Mouse (Mus musculus): ENCODE results near the gene Sorl1. TPM values are rescaled to one million over a fixed set of nuclear protein-coding genes. Genes with fewer than 3 reads are reported as not detected.
"Not testable (repeated sequence)": the region's sequence is repeated elsewhere in the genome, so short reads cannot be mapped to it uniquely, and the experiment has no call there.

The Sorl1 gene
- total RNA-seq, 2 experiments from 2014 or later: 35.8 to 36.1 TPM

DNA sequence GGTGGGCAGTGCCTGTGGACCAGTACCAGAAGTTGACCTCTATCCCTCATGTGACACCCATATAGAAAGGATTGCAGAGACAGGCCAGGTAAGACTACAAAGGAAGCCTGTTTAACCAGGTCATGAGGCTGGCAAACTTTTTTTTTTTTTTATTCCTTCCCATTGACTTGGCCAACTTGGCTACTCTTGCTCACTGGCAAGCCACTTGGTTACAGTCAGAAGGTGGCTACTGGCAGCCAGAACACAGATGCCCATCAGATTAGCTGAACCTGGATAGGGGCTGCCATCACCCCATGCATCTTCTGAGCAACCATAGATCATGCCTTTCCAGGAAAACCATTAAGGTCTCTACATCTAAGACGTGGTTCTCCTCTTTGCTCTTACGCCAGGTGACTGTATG, 31.3 kb downstream of the Sorl1 start:
- DNase-seq: no peak

DNA sequence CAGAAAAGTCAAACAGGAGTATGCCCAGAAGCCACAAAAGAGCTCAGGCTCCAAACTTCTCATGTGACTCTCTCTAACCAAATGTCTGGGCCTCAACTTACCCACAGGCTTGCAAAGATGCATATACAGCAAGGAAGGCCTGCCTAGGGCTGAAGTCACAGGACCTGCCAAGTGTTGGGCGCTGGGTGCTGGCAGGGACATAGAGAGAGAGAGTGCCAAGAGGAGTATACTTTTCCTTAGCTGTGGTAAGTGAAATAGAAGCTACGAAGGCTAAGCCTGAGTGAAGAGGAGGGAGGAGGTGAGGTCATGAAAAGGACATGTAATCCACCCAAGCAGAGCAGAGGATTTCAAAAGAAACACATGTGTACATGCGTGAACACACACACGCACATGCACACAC, 32.5 kb downstream of the Sorl1 start:
- DNase-seq: peak; percentile 73

- DNase-seq: no peak
These were observed 36.2 kb downstream of the Sorl1 start for GRCm38 (mm10) chr9:42087921-42088320.

- DNase-seq: no peak
These were observed 38.1 kb downstream of the Sorl1 start for GRCm38 (mm10) chr9:42085970-42086369.

DNA sequence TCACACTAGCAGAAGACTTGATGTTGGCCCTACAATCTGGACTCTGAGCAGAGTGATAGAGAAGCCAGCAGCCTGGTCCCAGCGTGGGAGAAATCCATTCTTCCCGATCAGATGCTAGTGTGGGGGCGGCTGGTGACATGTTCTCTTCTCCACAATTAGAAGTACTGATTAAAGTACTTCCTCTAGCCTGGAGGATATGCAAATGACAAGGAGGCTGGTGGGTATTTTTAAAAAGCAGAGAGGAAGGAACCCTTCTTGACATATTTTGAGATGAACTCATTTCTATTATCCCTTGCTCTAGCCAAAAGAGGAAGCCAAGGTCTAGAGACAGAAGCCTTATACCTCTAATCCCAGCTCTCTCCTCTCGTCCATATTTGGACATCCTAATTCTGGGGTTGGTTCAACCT, 40.4 kb downstream of the Sorl1 start:
- no peak for DNase-seq

DNA sequence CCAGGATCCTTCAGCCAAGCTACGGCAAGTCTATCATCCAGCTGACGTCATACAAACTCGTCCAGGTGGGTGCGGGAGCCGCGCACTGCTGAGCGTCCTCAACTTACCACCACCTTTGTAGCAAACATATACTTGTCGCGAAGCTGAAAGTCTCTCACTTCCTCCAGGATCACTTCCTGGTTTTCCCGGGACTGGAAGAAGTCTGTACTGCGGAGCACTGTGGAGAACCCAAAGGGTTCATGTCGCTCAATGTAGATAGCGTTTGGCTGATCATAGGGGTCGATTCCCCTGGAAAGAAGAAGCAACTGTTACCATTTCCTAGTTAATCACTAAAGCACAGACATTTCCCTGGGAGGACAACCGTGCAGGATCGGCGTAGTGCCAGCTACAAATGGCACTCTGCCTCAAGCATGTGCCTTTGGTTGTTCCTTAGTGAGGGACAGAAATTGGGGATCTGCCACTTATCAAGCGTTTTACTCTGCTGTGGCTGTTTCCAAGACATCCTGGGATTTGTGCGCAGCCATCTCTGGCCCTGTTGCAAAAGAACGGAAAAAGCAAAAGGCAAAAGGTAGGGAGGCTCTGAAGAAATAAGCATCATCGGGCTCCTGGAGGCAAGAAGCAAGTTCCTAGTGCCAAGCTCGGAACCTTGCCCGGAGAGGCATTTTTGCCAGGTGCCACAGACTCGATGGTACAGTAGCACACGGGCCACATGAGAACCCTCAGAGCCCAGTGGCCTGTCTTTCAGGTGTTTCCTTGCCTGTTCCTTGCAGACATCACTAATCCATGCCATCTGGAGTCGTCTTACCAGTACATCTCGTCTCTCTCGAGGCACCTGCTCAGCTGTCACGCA, 42.2 kb downstream of the Sorl1 start:
- no peak for DNase-seq

DNA sequence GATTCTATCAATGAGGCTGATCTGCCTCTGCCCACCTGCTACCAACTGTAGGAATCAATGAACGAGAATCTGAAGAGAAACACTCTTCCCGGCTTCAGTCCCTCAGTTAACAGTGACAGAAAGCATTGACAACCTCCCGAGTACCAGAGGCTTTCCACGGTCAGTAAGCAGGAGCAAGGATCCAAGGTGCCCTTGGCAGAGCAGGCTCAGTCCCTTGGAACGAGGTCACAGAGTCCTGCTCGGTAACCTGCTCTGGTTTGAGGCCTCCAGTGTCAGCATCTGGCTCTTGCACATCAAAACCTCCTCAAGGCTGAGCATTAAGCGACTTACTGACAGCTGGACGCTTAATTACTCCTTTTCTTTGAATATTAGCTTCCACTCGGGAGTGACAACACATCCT, 43.4 kb downstream of the Sorl1 start:
- DNase-seq: no peak

DNA sequence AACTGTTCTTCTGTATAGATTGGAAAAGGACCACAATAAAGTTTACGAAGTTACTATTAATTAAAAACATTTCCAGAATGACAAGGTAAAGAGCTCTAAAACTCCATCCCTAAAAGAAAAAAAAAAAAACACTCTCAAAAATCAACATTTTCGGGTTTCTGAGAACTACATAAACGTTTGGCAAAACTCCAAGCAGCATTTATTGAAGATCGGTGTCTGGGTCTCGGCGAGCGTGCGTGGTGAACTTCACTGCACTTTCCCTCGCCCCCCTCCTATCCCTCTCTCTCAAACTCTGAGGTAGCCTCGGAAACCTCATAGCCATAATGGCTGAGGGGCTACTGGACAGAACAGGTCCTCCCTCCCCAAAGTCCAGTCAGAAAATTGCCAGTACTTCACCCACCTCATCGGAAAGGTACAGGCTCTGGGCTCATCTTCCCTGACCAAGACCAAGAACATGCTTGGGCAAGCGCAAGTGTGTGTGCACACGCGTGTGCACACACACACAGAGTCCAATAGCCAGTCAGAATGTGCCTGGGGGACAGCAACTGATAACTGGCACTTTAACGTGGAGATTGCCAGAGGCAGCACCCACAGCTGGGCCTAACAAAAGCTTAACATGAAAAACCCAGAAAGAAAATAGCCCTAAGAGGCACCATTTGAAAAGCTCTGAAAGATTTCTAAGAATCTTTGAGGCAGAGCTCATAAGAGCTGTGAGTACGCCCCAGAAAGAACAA, 46.8 kb downstream of the Sorl1 start:
- DNase-seq: no peak

GRCm38 (mm10) chr9:42076256-42076849, 47.7 kb downstream of the Sorl1 start:
- no peak for DNase-seq

GRCm38 (mm10) chr9:42075241-42075640, 48.9 kb downstream of the Sorl1 start:
- no peak for DNase-seq

DNA sequence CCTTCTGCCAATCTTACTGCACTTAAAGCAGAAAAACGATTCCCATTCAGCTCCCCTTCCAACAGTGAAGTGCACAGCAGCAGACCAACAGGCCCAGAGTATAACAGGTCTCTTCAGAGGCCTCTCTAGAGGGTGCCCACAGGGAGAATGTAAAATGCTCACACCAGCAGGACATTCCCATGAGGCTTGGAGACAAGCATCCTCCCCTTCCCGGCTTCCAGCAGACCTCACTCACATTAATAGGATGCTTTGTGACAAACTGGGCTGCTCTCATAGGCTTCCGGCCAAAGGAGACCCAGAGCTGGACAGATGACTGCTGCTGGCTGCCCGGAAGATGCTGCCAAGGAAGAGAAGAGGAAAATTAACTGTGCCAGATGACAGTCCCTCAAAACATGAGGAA, 52.1 kb downstream of the Sorl1 start:
- peak; percentile 20 for DNase-seq

DNA sequence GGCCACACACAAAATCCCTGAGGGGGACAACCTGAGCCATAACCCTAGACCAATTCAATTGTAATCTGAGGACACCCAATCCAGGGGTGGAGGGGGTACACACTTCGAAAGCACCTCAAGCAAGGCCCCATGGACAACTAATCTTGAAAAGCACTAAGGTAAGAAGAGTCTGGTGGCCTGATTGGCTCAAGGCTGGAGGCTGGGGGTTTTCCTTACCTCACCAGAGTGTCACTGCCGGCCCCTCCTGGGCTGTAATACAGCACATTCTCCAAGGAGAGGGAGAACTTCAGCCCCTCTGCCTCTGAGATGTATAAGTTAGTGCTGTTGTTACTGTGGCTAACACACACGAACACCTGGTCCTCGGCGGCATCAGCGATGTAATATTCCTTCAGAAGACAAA, 53.2 kb downstream of the Sorl1 start:
- DNase-seq: no peak

GRCm38 (mm10) chr9:42069471-42069870, 54.6 kb downstream of the Sorl1 start:
- DNase-seq: no peak

DNA sequence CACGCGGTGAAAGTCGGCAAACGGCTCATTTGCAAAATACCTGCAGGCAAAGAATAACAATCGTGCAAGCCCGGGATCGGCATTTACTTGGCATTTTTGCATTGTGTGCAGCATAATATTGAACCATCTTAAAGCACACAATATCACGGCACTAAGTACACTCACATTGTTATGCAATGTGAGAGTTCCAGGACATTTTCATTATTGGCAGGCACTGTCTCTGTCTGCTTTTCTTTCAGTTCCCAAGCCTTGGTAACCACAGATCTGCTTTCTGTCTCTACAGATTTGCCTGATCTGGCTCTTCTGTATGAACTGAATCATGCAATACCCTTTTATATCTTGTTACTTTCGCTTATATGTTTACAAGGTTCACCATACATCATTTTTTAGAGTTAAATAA, 56.1 kb downstream of the Sorl1 start:
- no peak for DNase-seq

DNA sequence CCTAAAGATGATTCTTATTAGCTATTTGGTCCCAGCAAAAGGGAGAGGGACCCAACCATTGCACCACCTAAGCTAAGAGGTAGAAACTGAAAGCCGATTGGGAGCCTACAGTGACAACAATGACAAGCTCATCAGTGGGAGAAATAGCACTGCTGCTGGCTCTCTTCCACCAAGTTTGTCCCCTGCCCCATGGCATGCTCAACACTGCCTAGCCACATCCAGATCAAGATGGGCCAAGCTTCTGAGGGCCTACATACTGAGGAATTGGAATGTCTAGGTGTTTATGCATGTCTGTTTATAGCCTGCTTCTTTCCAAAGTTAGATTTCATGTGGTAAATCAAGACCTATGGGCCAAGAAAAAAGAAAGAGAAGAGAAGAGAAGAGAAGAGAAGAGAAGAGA, 58.3 kb downstream of the Sorl1 start:
- DNase-seq: no peak

GRCm38 (mm10) chr9:42063391-42063790, 60.7 kb downstream of the Sorl1 start:
- no peak for DNase-seq

DNA sequence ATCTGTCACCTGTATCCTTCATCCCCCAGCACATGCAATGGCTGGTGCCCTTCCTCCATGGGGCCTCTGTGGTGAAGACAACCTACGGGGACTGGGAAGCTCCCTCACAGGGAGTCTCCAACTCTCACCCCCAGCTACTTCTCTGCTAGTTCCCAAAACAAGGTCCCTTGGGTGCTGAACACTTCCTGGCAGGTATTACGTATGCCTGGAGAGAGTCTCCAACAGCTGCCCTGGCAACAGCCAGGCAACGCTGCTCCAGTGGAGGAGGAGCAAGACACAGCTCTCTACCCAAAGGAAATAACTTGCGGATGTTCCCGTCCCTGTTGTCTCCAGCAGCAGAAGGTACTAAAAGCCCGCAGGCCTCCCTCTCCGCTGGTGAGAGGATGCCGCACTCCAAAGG, 61.8 kb downstream of the Sorl1 start:
- DNase-seq: peak; percentile 52

DNA sequence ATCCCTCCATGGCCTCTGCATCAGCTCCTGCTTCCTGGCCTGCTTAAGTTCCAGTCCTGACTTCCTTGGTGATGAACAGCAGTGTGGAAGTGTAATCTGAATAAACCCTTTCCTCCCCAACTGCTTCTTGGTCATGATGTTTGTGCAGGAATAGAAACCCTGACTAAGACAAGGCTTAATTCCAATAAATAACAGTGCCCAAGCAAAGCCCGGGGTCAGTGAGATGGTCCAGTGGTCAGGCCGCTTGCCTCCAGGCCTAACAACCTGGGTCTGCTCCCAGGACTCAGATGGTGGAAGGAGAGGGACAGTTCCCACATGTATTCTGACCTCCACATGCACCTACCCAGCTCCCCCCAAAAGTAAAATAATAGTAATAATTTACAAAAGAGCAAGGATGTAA, 65.1 kb downstream of the Sorl1 start:
- not testable (repeated sequence) for DNase-seq

GRCm38 (mm10) chr9:42056591-42056990, 67.5 kb downstream of the Sorl1 start:
- DNase-seq: no peak

DNA sequence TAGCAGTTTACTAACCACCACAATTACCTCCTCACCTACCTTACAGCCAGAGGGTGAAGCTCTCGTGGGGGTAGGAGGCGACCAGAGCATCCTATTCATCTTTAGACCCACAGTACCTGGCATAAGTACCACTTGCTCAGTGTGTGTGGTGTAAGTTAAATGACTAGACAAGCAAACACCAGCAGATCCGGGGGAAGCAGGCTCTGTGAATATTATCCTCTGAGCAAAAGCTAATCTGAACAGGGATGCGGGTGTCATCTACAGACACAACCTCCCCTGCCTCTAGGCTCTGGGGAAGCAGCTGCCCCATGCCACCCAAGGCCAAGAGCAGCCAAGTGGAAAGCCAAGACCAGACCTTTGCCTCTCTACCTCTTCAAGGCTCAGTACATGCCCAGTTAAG, 68.7 kb downstream of the Sorl1 start:
- no peak for DNase-seq

DNA sequence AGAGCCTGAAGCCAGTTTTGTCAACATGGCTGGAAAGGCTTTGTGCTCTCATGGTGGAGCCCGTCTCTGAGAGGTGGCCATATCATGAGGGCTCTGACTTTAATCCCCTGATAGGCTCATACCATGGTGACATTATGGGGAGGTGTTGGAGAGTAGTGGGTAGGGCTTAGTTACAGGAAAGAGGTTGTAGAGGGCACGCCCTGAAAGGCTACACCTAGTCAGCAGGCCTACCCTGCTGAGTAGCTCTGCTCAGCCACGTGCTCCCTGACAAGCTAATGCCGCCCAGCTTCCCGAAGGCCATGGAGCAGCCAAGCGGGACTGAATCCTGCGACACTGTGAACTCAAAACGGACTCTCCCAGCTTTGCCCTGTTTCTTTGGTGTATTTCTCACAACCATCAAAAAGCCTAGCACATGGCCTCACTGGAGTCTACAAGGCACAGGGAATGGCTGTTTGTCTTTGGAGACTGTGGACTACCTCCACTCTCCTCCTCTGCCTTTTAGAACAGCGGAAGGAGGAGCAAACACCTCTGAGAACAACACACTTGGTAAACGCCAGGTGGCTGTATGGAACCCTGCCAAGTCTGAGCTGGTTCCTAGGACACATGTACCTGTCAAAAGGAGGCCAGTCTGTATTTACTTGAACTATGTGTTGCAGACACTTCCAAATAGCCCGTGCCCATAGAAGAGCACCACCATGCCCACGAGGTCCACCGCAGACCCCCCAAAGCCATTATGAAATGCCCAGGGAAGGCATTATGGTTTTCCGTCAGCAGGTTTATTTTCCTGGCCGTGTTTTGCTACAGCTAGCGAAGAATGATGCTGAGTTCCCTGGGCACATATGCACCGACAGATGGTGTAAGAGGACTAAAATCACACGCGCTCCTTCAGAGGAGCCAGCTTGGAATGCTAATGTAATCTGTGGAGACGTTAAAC, 69.5 kb downstream of the Sorl1 start:
- DNase-seq: no peak

DNA sequence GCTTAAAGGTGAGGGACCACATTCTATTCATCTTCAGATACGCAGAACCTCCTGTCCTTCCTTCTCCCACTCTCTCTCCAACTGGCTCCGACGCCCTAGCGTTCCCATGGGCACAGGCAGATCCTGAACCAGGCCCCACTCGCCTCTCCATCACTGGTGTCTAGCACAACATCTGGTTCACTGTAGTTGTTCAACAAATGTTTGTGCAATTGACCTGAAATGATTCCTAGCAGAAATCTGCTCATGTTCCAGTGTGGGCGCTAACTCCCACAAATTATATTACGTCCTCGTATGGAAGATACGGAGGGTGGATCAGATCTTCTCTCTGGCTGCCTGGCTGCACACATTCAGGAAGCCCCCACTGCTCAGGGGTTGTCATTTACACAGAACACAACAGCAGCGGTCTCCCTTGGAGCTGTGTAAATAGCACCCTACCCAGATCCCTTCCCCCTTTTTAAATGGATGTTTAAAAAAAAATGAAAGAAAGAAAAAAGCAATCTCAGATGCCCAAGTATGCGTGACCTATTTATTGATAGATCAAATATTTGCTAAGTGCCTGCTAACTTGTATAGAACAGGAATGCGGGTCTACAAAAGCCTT, 70.4 kb downstream of the Sorl1 start:
- DNase-seq: peak; percentile 65
